Mouse (Mus musculus): ENCODE results near the gene Crtac1. TPM values are rescaled to one million over a fixed set of nuclear protein-coding genes. Genes with fewer than 3 reads are reported as not detected.

The Crtac1 gene
- polyA plus RNA-seq, 1 experiment, result 6.4 TPM

GRCm38 (mm10) chr19:42237602-42238340 lies 193.8 kb downstream of the Crtac1 start:
- DNase-seq (ENCODE audit: low read depth), result no peak

Other genes with a start within 250 kb of the Crtac1 start
- 10.8 and 92.7 TPM in 2 replicates for gene Sfrp5, start 229.5 kb downstream of the Crtac1 start, polyA plus RNA-seq (2012; rRNA removed)
- gene Golga7b, start 184.2 kb downstream of the Crtac1 start, polyA plus RNA-seq (2012; rRNA removed), result 0.46 and 2.1 TPM in 2 replicates
- 4.5 and 6.1 TPM in 2 replicates for gene R3hcc1l, start 87.0 kb upstream of the Crtac1 start, polyA plus RNA-seq (2012; rRNA removed)
- gene Loxl4, start 181.0 kb upstream of the Crtac1 start, polyA plus RNA-seq (2012; rRNA removed), result 2.5 and 2.7 TPM in 2 replicates